Mouse (Mus musculus) MEL (cell line): ENCODE measurements around the gene Nuak2. TPM values are rescaled to one million over a fixed set of nuclear protein-coding genes. Genes with fewer than 3 reads are reported as not detected.

Experiments
- DNase-seq: peaks from one replicate; pipeline ENCODE4 v3.0.0; 2011; ENCODE audit warnings: low read depth, low spot score
- H3K27ac ChIP-seq: 2 replicates; pipeline ENCODE4 v1.5.1; 2012; ENCODE audit warnings: low read depth, mild to moderate bottlenecking, control low read depth, low read length, moderate library complexity; ENCODE audit not compliant: control insufficient read depth
- H3K27me3 ChIP-seq, 2 experiments: fragments of 150-350 bp in 1 of 2; sonication (generic) in 1 of 2; 2 replicates each; pipeline ENCODE4 v1.6.1; 2012; ENCODE audit warnings: low read length in 2 of 2, mild to moderate bottlenecking in 2 of 2, improper control_type of control experiment in 1 of 2, moderate library complexity in 1 of 2; ENCODE audit not compliant: insufficient read depth in 2 of 2, control insufficient read depth in 1 of 2
- H3K36me3 ChIP-seq, 2 experiments: 2 replicates each; pipeline ENCODE4 v1.6.1; 2012 to 2014; ENCODE audit warnings: low read length in 2 of 2, improper control_type of control experiment in 1 of 2, inconsistent platforms in 1 of 2, mild to moderate bottlenecking in 1 of 2; ENCODE audit not compliant: insufficient read depth in 2 of 2, control insufficient read depth in 1 of 2
- H3K4me1 ChIP-seq, 2 experiments: fragments of 150-350 bp in 1 of 2; sonication (generic) in 1 of 2; 2 replicates each; pipeline ENCODE4 v1.6.1; 2012; ENCODE audit warnings: low read length in 2 of 2, improper control_type of control experiment in 1 of 2, mild to moderate bottlenecking in 1 of 2; ENCODE audit not compliant: insufficient read depth in 2 of 2, control insufficient read depth in 1 of 2
- H3K4me3 ChIP-seq, 2 experiments: fragments of 150-350 bp in 1 of 2; sonication (generic) in 1 of 2; 2 replicates each; pipeline ENCODE4 v1.5.1; 2012; ENCODE audit warnings: low read depth in 2 of 2, low read length in 2 of 2, mild to moderate bottlenecking in 2 of 2, moderate library complexity in 2 of 2, control low read depth in 1 of 2, improper control_type of control experiment in 1 of 2; ENCODE audit not compliant: control insufficient read depth in 1 of 2, insufficient read depth in 1 of 2
- H3K79me2 ChIP-seq: 2 replicates; pipeline ENCODE4 v1.6.1; 2012; ENCODE audit warnings: mild to moderate bottlenecking, low read length, moderate library complexity; ENCODE audit not compliant: control insufficient read depth, poor library complexity, insufficient read depth
- H3K9ac ChIP-seq: 2 replicates; pipeline ENCODE4 v1.6.1; 2012; ENCODE audit warnings: low read depth, mild to moderate bottlenecking, control low read depth, low read length, moderate library complexity; ENCODE audit not compliant: control insufficient read depth, poor library complexity, severe bottlenecking
- H3K9me3 ChIP-seq: fragments of 150-350 bp; sonication (generic); replicated peaks from 2 replicates; pipeline ENCODE4 v1.6.1; 2012; ENCODE audit warnings: mild to moderate bottlenecking, low read length, improper control_type of control experiment, moderate library complexity; ENCODE audit not compliant: insufficient read depth
- CHD2 ChIP-seq: IDR thresholded peaks from 2 replicates; pipeline ENCODE4 v1.6.1; 2011; ENCODE audit warnings: low read length, improper control_type of control experiment
- ELF1 ChIP-seq: IDR thresholded peaks from 2 replicates; pipeline ENCODE4 v1.6.1; 2014; ENCODE audit warnings: low read depth, mild to moderate bottlenecking, inconsistent platforms, low read length, improper control_type of control experiment, moderate library complexity
- EP300 ChIP-seq, 2 experiments: IDR thresholded peaks; 2 replicates each; pipeline ENCODE4 v1.6.1; 2011; ENCODE audit warnings: improper control_type of control experiment in 2 of 2, low read length in 2 of 2, low read depth in 1 of 2, mild to moderate bottlenecking in 1 of 2
- ETS1 ChIP-seq: IDR thresholded peaks from 2 replicates; pipeline ENCODE4 v1.6.1; 2012; ENCODE audit warnings: low read depth, mild to moderate bottlenecking, inconsistent platforms, low read length, improper control_type of control experiment, moderate library complexity
- GABPA ChIP-seq: IDR thresholded peaks from 2 replicates; pipeline ENCODE4 v1.6.1; 2012; ENCODE audit warnings: low read depth, mild to moderate bottlenecking, inconsistent platforms, low read length, improper control_type of control experiment, moderate library complexity
- JUND ChIP-seq: IDR thresholded peaks from 2 replicates; pipeline ENCODE4 v1.6.1; 2011; ENCODE audit warnings: low read depth, mild to moderate bottlenecking, improper control_type of control experiment, low read length
- KAT2A ChIP-seq: conservative IDR thresholded peaks from 2 replicates; pipeline ENCODE4 v1.6.1; 2012; ENCODE audit warnings: low read depth, low read length, improper control_type of control experiment, inconsistent platforms
- MAFK ChIP-seq: IDR thresholded peaks from 2 replicates; pipeline ENCODE4 v1.6.1; 2011; ENCODE audit warnings: low read depth, mild to moderate bottlenecking, low read length, improper control_type of control experiment, borderline replicate concordance
- MAX ChIP-seq: IDR thresholded peaks from 2 replicates; pipeline ENCODE4 v1.6.1; 2011; ENCODE audit warnings: low read length, improper control_type of control experiment
- NELFE ChIP-seq: IDR thresholded peaks from 2 replicates; pipeline ENCODE4 v1.6.1; 2011; ENCODE audit warnings: low read depth, low read length, improper control_type of control experiment
- POLR2A ChIP-seq, 2 experiments: IDR thresholded peaks; 2 replicates each; pipeline ENCODE4 v1.6.1; 2011 to 2012; ENCODE audit warnings: low read length in 2 of 2, mild to moderate bottlenecking in 2 of 2, control low read depth in 1 of 2, improper control_type of control experiment in 1 of 2, low read depth in 1 of 2, moderate library complexity in 1 of 2; ENCODE audit not compliant: control insufficient read depth in 1 of 2, insufficient read depth in 1 of 2, poor library complexity in 1 of 2
- POLR2AphosphoS2 ChIP-seq: IDR thresholded peaks from 2 replicates; pipeline ENCODE4 v1.6.1; 2011; ENCODE audit warnings: low read length, improper control_type of control experiment
- POLR2AphosphoS5 ChIP-seq: IDR thresholded peaks from 2 replicates; pipeline ENCODE4 v1.6.1; 2012; ENCODE audit warnings: low read depth, borderline replicate concordance, mild to moderate bottlenecking, inconsistent platforms, low read length, moderate library complexity, mixed read lengths
- SIN3A ChIP-seq: IDR thresholded peaks from 2 replicates; pipeline ENCODE4 v1.6.1; 2012; ENCODE audit warnings: low read length, improper control_type of control experiment, inconsistent platforms
- TBP ChIP-seq: IDR thresholded peaks from 2 replicates; pipeline ENCODE4 v1.8.0; 2011; ENCODE audit warnings: low read depth, low read length, improper control_type of control experiment
- UBTF ChIP-seq: IDR thresholded peaks from 2 replicates; pipeline ENCODE4 v1.6.1; 2012; ENCODE audit warnings: low read depth, mild to moderate bottlenecking, inconsistent platforms, low read length, improper control_type of control experiment, moderate library complexity, borderline replicate concordance; ENCODE audit not compliant: insufficient read depth
- USF1 ChIP-seq: IDR thresholded peaks from 2 replicates; pipeline ENCODE4 v1.6.1; 2014; ENCODE audit warnings: low read depth, mild to moderate bottlenecking, inconsistent platforms, low read length, improper control_type of control experiment, moderate library complexity
- USF2 ChIP-seq, 2 experiments: IDR thresholded peaks; 2 replicates each; pipeline ENCODE4 v1.6.1; 2011 to 2012; ENCODE audit warnings: improper control_type of control experiment in 2 of 2, low read length in 2 of 2, borderline replicate concordance in 1 of 2, inconsistent platforms in 1 of 2, low read depth in 1 of 2, mild to moderate bottlenecking in 1 of 2; ENCODE audit not compliant: insufficient read depth in 1 of 2
- ZKSCAN1 ChIP-seq: IDR thresholded peaks from 2 replicates; pipeline ENCODE4 v1.6.1; 2012; ENCODE audit warnings: low read depth, mild to moderate bottlenecking, inconsistent platforms, low read length, improper control_type of control experiment, moderate library complexity
- polyA plus RNA-seq, 2 experiments: library from polyadenylated mRNA; stranded (reverse) in 1 of 2; unstranded in 1 of 2; fragments of >175 nt in 1 of 2; fragments of >200 nt in 1 of 2; gene quantifications; 2 replicates each; pipeline versions ENCODE4 v1.2.1 to v1.2.4; 2012; ENCODE audit warnings: low replicate concordance in 2 of 2, low read depth in 1 of 2; ENCODE audit not compliant: insufficient read length in 2 of 2, insufficient read depth in 1 of 2, missing spikeins in 1 of 2
- total RNA-seq: library from RNA; depleted of rRNA; stranded (reverse); fragments of 300-350 nt; gene quantifications from 2 replicates; pipeline ENCODE4 v1.2.3, GENCODE M21; 2012

The Nuak2 gene
- total and polyA plus RNA-seq, 3 experiments, result 3.0 to 3.2 TPM; not detected in 1

- no peaks in the 10 kb centered on the region for H3K79me2 ChIP-seq
- H3K4me1 ChIP-seq, result no peaks in the 10 kb centered on the region
- H3K9me3 ChIP-seq, result no peaks in the 10 kb centered on the region
- no peak overlapping the region for H3K9ac ChIP-seq
- DNase-seq, result no peak
- no peak overlapping the region for H3K27ac ChIP-seq
- no peaks in the 10 kb centered on the region for H3K27me3 ChIP-seq
- no peaks in the 10 kb centered on the region for H3K36me3 ChIP-seq
- no peak for TF ChIP-seq MAX
- TF ChIP-seq POLR2A (IDR thresholded peaks at IDR 0.05; ENCODE audit: control insufficient read depth in 1 of 2, insufficient read depth in 1 of 2, low read depth in 1 of 2, low read length in 2 of 2, poor library complexity in 1 of 2), result no peak
- no peak for TF ChIP-seq SIN3A
- TF ChIP-seq TBP, result no peak
- H3K4me3 ChIP-seq, result no peak overlapping the region
These were observed 10.9 kb downstream of the Nuak2 start for GRCm38 (mm10) chr1:132326777-132327176.

- no peaks in the 10 kb centered on the region for H3K9me3 ChIP-seq
- H3K4me1 ChIP-seq, result no peaks in the 10 kb centered on the region
- H3K79me2 ChIP-seq, result no peaks in the 10 kb centered on the region
- TF ChIP-seq UBTF (no peak), POLR2AphosphoS2 (no peak)
- no peaks in the 10 kb centered on the region for H3K36me3 ChIP-seq
- H3K27ac ChIP-seq, result no peak overlapping the region
- H3K27me3 ChIP-seq, result no peaks in the 10 kb centered on the region
- no peak overlapping the region for H3K4me3 ChIP-seq
- no peak overlapping the region for H3K9ac ChIP-seq
- no peak for DNase-seq
These were observed 11.6 kb downstream of the Nuak2 start for GRCm38 (mm10) chr1:132327477-132327876.

GRCm38 (mm10) chr1:132328565-132328964 is 12.6 kb downstream of the Nuak2 start:
- Histone ChIP-seq H3K9ac (no peak overlapping the region), H3K9me3 (no peaks in the 10 kb centered on the region), H3K4me3 (no peak overlapping the region), H3K36me3 (no peaks in the 10 kb centered on the region), H3K27me3 (no peaks in the 10 kb centered on the region), H3K79me2 (no peaks in the 10 kb centered on the region), H3K27ac (no peak overlapping the region), H3K4me1 (no peaks in the 10 kb centered on the region)
- TF ChIP-seq NELFE (no peak), ETS1 (no peak), JUND (no peak), KAT2A (no peak), GABPA (no peak)
- no peak for DNase-seq

- H3K27me3 ChIP-seq, result no peaks in the 10 kb centered on the region
- DNase-seq, result no peak
- H3K9me3 ChIP-seq, result no peaks in the 10 kb centered on the region
- H3K9ac ChIP-seq, result no peak overlapping the region
- no peak overlapping the region for H3K4me3 ChIP-seq
- H3K27ac ChIP-seq, result no peak overlapping the region
- peaks cover 0 to 10% of the 10 kb centered on the region in 2 experiments; a peak in 2 of 4 replicates for H3K36me3 ChIP-seq
- TF ChIP-seq TBP (no peak), JUND (no peak), CHD2 (no peak), EP300 (IDR thresholded peaks at IDR 0.05; ENCODE audit: low read depth in 1 of 2, low read length in 2 of 2) (no peak), ETS1 (no peak), POLR2AphosphoS5 (no peak), KAT2A (no peak), ZKSCAN1 (no peak), USF2 (IDR thresholded peaks at IDR 0.05; ENCODE audit: borderline replicate concordance in 1 of 2, insufficient read depth in 1 of 2, low read depth in 1 of 2, low read length in 2 of 2) (no peak), SIN3A (no peak), MAFK (no peak), ELF1 (no peak), USF1 (no peak)
- H3K4me1 ChIP-seq, result peaks cover 2 to 10% of the 10 kb centered on the region in 2 experiments
- H3K79me2 ChIP-seq, result no peaks in the 10 kb centered on the region
These were observed 13.7 kb downstream of the Nuak2 start for GRCm38 (mm10) chr1:132329656-132330055.
